Mouse (Mus musculus) heart, adult 2 months (tissue): Measurements from ENCODE around the gene Slc26a8. TPM values are rescaled to one million over a fixed set of nuclear protein-coding genes. Genes with fewer than 3 reads are reported as not detected.

Source experiments
- DNase-seq, 2 experiments: peaks; one replicate each; pipeline ENCODE4 v3.0.0; 2021
- H3K27ac ChIP-seq: fragments of 200-600 bp; 2 replicates; pipeline ENCODE4 v1.8.1; 2022
- H3K27me3 ChIP-seq: fragments of 200-500 bp; 2 replicates; pipeline ENCODE4 v1.6.1; 2012; ENCODE audit warnings: mild to moderate bottlenecking, low read length, inconsistent platforms, mixed read lengths; ENCODE audit not compliant: control insufficient read depth, insufficient read depth
- H3K36me3 ChIP-seq: fragments of 200-500 bp; 2 replicates; pipeline ENCODE4 v1.6.1; 2012; ENCODE audit warnings: low read length, inconsistent platforms; ENCODE audit not compliant: control insufficient read depth, insufficient read depth
- H3K4me1 ChIP-seq: fragments of 200-500 bp; 2 replicates; pipeline ENCODE4 v1.6.1; 2011; ENCODE audit warnings: low read length; ENCODE audit not compliant: control insufficient read depth, insufficient read depth
- H3K4me3 ChIP-seq: fragments of 200-600 bp; 2 replicates; pipeline ENCODE4 v1.8.1; 2022
- H3K79me2 ChIP-seq: fragments of 200-500 bp; replicated peaks from 2 replicates; pipeline ENCODE4 v1.6.1; 2012; ENCODE audit warnings: mild to moderate bottlenecking, inconsistent platforms, low read length, moderate library complexity, mixed read lengths; ENCODE audit not compliant: control insufficient read depth, insufficient read depth
- H3K9ac ChIP-seq: fragments of 200-500 bp; 2 replicates; pipeline ENCODE4 v1.6.1; 2012; ENCODE audit warnings: low read depth, mild to moderate bottlenecking, control low read depth, inconsistent platforms, low read length, mixed read lengths
- CTCF ChIP-seq: fragments of 200-600 bp; IDR thresholded peaks from 2 replicates; pipeline ENCODE4 v1.8.1; 2022; ENCODE audit warnings: antibody characterized with exemption, mild to moderate bottlenecking, moderate library complexity
- EP300 ChIP-seq: fragments of 200-500 bp; IDR thresholded peaks from 2 replicates; pipeline ENCODE4 v1.6.1; 2011; ENCODE audit warnings: low read depth, low read length, control low read depth; ENCODE audit not compliant: insufficient read depth
- POLR2A ChIP-seq: fragments of 200-500 bp; IDR thresholded peaks from 2 replicates; pipeline ENCODE4 v1.6.1; 2011; ENCODE audit warnings: mild to moderate bottlenecking, low read depth, low read length, control low read depth; ENCODE audit not compliant: insufficient read depth
- WGBS: fragments of 180-500 bp; shearing (Covaris S2); methylation state at CpG from one replicate; pipeline ENCODE4 v1.1.7; 2018; 5-methylcytosine and 5-hydroxymethylcytosine counted together
- intact Hi-C: fragments of 180-260 bp; cut with DNase I; formaldehyde crosslinking; loops from one replicate; pipeline ENCODE4 v1.15.1; 2025
- polyA plus RNA-seq: library from polyadenylated mRNA; depleted of rRNA; stranded (reverse); fragments of >200 nt; gene quantifications from 2 replicates; pipeline ENCODE4 v1.2.3, GENCODE M21; 2012
- total RNA-seq, 2 experiments: library from RNA; stranded (reverse); gene quantifications; 2 replicates each; pipeline ENCODE4 v1.2.3; 2021

Slc26a8 gene
- total and polyA plus RNA-seq, 3 experiments: 0.26 to 1.3 (median 0.70) TPM

DNA sequence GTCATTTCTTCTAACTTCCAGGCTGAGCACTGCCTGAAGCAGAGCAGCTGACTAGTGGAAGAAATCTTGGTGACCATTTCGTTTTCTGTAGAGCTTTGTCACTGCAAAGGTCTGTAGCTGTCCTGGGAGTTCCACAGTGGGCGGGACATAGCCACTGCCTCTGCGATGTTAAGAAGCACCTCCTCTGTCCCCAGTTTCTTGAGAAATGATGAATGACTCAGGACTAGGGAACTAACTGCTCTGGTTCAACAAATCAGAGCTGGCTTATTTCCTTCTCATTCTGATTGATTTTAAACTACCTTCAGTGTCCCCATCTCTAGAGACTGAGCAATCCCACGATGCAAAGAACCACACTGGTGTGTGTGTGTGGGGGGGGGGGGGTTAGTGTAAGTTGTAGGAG, 45.9 kb downstream of the Slc26a8 start:
- H3K27me3 ChIP-seq: no peaks in the 10 kb centered on the region
- intact Hi-C loops: no loop called here
- H3K9ac ChIP-seq: no peak overlapping the region
- no peaks in the 10 kb centered on the region for H3K36me3 ChIP-seq
- WGBS: 45% methylated on average over 4 of the region's 4 CpGs
- no peak overlapping the region for H3K4me3 ChIP-seq
- no peak overlapping the region for H3K27ac ChIP-seq
- no peak for DNase-seq
- no peaks in the 10 kb centered on the region for H3K79me2 ChIP-seq
- H3K4me1 ChIP-seq: no peaks in the 10 kb centered on the region
- TF ChIP-seq CTCF (no peak), EP300 (no peak), POLR2A (no peak)

DNA sequence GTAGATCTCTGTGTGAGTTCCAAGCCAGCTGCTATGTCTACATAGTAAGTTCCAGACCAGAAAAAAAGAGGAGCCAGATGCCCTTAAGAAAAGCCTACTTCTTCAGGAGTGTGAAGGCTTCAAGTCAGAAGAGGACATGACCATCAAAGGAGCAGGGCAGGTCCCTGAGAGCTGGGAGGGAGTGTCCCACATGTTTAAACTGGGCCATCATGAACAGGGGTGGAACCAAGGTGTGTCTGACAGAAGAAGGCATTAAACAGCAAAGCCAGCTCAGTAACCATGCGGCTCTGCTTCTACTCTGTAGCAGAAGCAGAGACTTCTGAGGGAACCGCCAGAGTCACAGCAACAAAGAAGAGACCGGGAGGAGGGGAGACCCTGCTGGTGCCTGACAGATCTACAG, 46.3 kb downstream of the Slc26a8 start:
- H3K27me3 ChIP-seq: no peaks in the 10 kb centered on the region
- no peak overlapping the region for H3K9ac ChIP-seq
- H3K79me2 ChIP-seq: no peaks in the 10 kb centered on the region
- H3K27ac ChIP-seq: no peak overlapping the region
- no peak overlapping the region for H3K4me3 ChIP-seq
- H3K36me3 ChIP-seq: no peaks in the 10 kb centered on the region
- intact Hi-C loops: no loop called here
- DNase-seq: no peak
- TF ChIP-seq CTCF (no peak), POLR2A (no peak), EP300 (no peak)
- no peaks in the 10 kb centered on the region for H3K4me1 ChIP-seq
- WGBS: 55% methylated on average over 3 of the region's 3 CpGs

DNA sequence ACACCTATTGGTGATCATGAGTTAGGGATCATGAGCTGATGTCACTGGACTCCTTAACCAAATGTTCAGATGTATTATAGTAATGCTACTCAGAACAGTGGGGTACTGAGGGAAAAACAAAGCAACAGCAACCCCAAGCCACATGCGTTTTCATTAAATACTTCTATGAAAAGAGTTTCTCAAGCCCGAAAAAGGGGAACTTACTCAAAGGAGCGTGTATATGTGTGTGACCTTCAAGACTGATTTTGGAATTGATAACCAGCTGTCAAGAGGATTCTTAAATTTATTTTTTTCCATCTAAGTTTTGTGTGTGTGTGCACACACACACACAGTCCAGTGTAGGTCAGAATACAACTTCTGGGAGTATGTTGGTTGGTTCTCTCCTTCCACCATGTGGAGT, 49.9 kb downstream of the Slc26a8 start:
- intact Hi-C loops: no loop called here
- H3K79me2 ChIP-seq: no peaks in the 10 kb centered on the region
- no peak for DNase-seq
- TF ChIP-seq POLR2A (no peak), CTCF (no peak)
- H3K4me1 ChIP-seq: no peaks in the 10 kb centered on the region
- H3K9ac ChIP-seq: no peak overlapping the region
- 77% methylated on average over 3 of the region's 3 CpGs for WGBS
- no peak overlapping the region for H3K27ac ChIP-seq
- no peaks in the 10 kb centered on the region for H3K36me3 ChIP-seq
- no peak overlapping the region for H3K4me3 ChIP-seq
- H3K27me3 ChIP-seq: no peaks in the 10 kb centered on the region

DNA sequence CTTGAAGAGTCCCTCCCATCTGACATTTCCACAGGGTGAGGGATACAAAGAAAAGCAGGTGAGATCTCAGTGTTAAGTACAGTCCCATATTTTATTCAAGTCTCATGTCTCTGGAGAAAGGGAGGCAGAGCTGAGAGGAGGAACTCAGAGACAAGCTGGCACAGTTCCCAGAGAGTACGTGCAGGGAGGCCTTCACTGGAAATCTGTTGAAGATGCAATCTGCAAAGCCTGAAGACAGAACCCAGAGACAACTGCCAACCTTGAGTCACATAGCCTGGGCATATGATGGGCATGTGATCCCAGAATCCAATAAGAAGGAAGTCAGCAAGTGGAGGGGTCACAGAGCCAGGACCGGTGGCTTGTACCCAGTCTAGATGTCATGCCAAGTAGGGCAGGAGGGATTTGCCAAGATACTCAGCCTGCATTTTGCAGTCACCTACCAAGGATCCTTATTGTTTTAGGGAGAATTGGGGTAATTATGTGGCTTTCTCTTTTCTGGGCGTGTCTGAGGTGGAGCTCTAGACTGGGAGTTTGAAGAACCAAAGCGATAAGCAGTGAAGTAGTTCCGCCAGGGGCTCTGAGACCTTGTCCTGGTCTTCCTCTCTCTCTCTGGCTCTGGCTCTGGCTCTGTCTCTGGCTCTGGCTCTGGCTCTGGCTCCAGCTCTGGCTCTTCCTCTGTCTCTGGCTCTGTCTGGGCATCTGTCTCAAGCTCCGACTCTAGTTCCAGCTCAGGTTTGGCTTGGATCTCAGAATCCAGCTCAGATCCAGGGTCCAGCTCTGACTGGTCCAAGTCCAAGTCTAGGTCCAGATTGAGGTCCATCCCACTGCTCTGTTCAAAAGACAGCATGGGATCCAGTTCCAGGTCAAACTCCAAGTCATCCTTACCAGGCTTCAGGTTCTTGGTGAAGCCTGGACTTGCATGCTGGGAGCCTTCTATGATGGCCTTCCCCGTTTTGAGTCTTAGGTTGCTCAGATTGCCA, 52.0 kb downstream of the Slc26a8 start:
- no peak for TF ChIP-seq POLR2A
- no peak for TF ChIP-seq EP300
- TF ChIP-seq CTCF: no peak
- Histone ChIP-seq H3K79me2 (no peaks in the 10 kb centered on the region), H3K36me3 (no peaks in the 10 kb centered on the region), H3K4me1 (no peaks in the 10 kb centered on the region), H3K4me3 (no peak overlapping the region), H3K9ac (no peak overlapping the region), H3K27me3 (no peaks in the 10 kb centered on the region), H3K27ac (no peak overlapping the region)
- DNase-seq: peak; percentile 19 to 23
- intact Hi-C loops: no loop called here
- WGBS: 59% methylated on average over 7 of the region's 7 CpGs

DNA sequence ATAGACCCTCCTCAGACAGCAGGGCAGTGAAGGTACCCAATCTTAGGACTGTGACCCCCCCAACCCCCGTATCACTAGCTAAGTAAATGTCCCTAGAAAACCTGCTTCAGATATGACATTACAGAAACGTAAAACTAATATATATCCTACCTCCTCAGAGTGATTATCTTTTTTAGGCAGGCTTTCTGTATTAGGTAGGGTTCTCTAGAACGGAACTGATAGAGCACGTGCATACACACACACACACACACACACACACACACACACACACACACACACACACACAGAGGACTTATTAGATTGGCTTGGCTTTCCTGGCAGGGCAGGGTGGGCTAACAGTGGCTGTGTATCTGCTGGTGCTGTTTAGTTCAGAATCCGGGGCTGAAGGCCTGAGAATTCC, 54.2 kb downstream of the Slc26a8 start:
- H3K36me3 ChIP-seq: no peaks in the 10 kb centered on the region
- intact Hi-C loops: no loop called here
- WGBS: 78% methylated on average over 5 of the region's 5 CpGs
- DNase-seq: no peak
- H3K4me3 ChIP-seq: no peak overlapping the region
- H3K27me3 ChIP-seq: no peaks in the 10 kb centered on the region
- TF ChIP-seq CTCF: no peak
- no peak for TF ChIP-seq POLR2A
- TF ChIP-seq EP300: no peak
- no peaks in the 10 kb centered on the region for H3K79me2 ChIP-seq
- H3K9ac ChIP-seq: no peak overlapping the region
- H3K4me1 ChIP-seq: no peaks in the 10 kb centered on the region
- no peak overlapping the region for H3K27ac ChIP-seq

GRCm38 (mm10) chr17:28629125-28629524, 60.9 kb downstream of the Slc26a8 start:
- no peak overlapping the region for H3K9ac ChIP-seq
- H3K4me1 ChIP-seq: no peaks in the 10 kb centered on the region
- H3K4me3 ChIP-seq: no peak overlapping the region
- 64% methylated on average over 3 of the region's 3 CpGs for WGBS
- H3K36me3 ChIP-seq: no peaks in the 10 kb centered on the region
- intact Hi-C loops: no loop called here
- H3K79me2 ChIP-seq: no peaks in the 10 kb centered on the region
- no peak for TF ChIP-seq EP300
- no peak for TF ChIP-seq CTCF
- no peak for TF ChIP-seq POLR2A
- no peaks in the 10 kb centered on the region for H3K27me3 ChIP-seq
- no peak for DNase-seq
- H3K27ac ChIP-seq: no peak overlapping the region
